Mouse (Mus musculus) brain, embryonic 14.5 days (tissue): ENCODE results near the gene Diexf.

Experiments
- CTCF ChIP-seq: fragments of 200-500 bp; IDR thresholded peaks from 2 replicates; pipeline ENCODE4 v1.5.1; 2012; ENCODE audit warnings: inconsistent platforms, mild to moderate bottlenecking, moderate library complexity, borderline replicate concordance; ENCODE audit not compliant: insufficient read depth, insufficient read length; ENCODE audit errors: extremely low read depth
- POLR2A ChIP-seq: fragments of 200-500 bp; IDR thresholded peaks from 2 replicates; pipeline ENCODE4 v1.6.1; 2012; ENCODE audit warnings: mild to moderate bottlenecking, inconsistent platforms, borderline replicate concordance; ENCODE audit not compliant: poor library complexity, insufficient read depth, insufficient read length, severe bottlenecking; ENCODE audit errors: extremely low read depth

- TF ChIP-seq CTCF (no peak), POLR2A (no peak)
These were observed 69.9 kb downstream of the Diexf start for GRCm38 (mm10) chr1:193060167-193060566.
